Mouse (Mus musculus) heart, adult 2 months (tissue): ENCODE data around the gene Hoxd3.

Experiments
- CTCF ChIP-seq: fragments of 200-600 bp; IDR thresholded peaks from 2 replicates; pipeline ENCODE4 v1.8.1; 2022; ENCODE audit warnings: antibody characterized with exemption, mild to moderate bottlenecking, moderate library complexity
- EP300 ChIP-seq: fragments of 200-500 bp; IDR thresholded peaks from 2 replicates; pipeline ENCODE4 v1.6.1; 2011; ENCODE audit warnings: low read depth, low read length, control low read depth; ENCODE audit not compliant: insufficient read depth
- POLR2A ChIP-seq: fragments of 200-500 bp; IDR thresholded peaks from 2 replicates; pipeline ENCODE4 v1.6.1; 2011; ENCODE audit warnings: mild to moderate bottlenecking, low read depth, low read length, control low read depth; ENCODE audit not compliant: insufficient read depth

GRCm38 (mm10) chr2:74676376-74677052, 35.2 kb upstream of the Hoxd3 start:
- TF ChIP-seq EP300 (no peak), CTCF (no peak), POLR2A (no peak)
